Mouse (Mus musculus) spleen, postnatal 0 days (tissue): Measurements from ENCODE around the gene Smok3a. TPM values are rescaled to one million over a fixed set of nuclear protein-coding genes. Genes with fewer than 3 reads are reported as not detected.

ENCODE experiments used
- polyA plus RNA-seq: library from polyadenylated mRNA; unstranded; fragments of >200 nt; fragmentation: Nextera tagmentation; extraction: Ambion mirVana; gene quantifications from 2 replicates; pipeline ENCODE4 v1.2.1, GENCODE M21; 2015

Smok3a gene
- polyA plus RNA-seq: not detected in 2 replicates

DNA sequence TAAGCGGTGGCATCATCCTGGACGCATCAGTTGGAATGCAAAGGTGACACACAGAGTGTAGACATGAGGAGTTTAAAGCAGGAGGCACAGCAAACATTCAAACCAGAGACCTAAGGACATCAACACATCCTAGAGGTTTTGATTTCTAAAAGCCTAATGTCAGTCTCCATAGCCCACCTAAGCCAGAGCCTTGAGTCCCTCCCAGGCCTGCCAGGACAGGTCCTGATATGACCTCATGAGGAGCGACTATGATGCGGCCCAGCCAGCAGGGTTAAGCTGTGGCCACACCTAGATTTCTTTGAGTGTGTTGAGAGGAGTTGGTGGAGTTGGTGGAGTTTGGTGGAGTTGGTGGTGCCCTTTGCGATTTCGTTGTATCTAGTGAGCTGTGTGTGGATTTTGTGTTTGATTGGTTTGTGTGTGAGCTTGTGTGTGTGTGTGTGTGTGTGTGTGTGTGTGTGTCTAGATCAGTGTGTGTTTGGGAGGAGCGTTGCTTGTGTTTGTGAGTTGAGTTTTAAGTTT is at the start of gene Smok3a, which contains the start of gene Smok3b:
Gene Smok3a (plus strand): TSS at position 301 of the 519 bp plus-strand sequence.
Gene Smok3b (plus strand): TSS at position 469 of the 519 bp plus-strand sequence.

DNA sequence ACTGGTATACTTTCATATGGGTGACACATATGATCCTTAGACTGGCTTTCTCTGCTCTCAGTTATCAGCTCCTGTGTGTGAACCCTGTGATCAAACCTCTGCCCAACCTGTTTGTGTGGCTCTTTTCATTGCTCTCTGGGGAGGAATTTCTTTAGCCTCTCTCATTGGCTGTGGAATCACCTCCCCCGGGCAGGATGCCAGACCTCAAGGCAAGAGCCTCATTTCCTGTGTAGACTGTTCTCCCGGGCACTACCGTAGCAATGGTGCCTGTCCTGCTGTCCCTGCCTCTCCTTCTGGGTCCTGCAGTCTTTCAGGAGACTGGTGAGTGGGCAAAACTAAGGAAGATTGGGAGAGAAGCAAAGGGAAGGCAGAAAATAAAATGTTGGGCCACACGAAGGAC is 39.8 kb upstream of the Smok3a start, which contains the start of gene Azgp1:
Gene Azgp1 (plus strand): TSS at position 221 of the 400 bp plus-strand sequence.

DNA sequence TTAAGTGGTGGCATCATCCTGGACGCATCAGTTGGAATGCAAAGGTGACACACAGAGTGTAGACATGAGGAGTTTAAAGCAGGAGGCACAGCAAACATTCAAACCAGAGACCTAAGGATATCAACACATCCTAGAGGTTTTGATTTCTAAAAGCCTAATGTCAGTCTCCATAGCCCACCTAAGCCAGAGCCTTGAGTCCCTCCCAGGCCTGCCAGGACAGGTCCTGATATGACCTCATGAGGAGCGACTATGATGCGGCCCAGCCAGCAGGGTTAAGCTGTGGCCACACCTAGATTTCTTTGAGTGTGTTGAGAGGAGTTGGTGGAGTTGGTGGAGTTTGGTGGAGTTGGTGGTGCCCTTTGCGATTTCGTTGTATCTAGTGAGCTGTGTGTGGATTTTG is 31.8 kb downstream of the Smok3a start, which contains the start of gene Smok3c:
Gene Smok3c (plus strand): TSS at position 301 of the 400 bp plus-strand sequence.

Other genes with a start within 250 kb of the Smok3a start
- gene Ppp1r35, start 242.4 kb upstream of the Smok3a start, polyA plus RNA-seq: 28.5 and 28.7 TPM in 2 replicates
- gene Mepce, start 233.6 kb upstream of the Smok3a start, polyA plus RNA-seq: 8.4 and 9.4 TPM in 2 replicates
- gene Zcwpw1, start 233.5 kb upstream of the Smok3a start, polyA plus RNA-seq: 5.6 and 7.4 TPM in 2 replicates
- 16.8 and 27.1 TPM in 2 replicates for gene Pilra, start 185.0 kb upstream of the Smok3a start, polyA plus RNA-seq
- gene Pilrb1, start 163.2 kb upstream of the Smok3a start, polyA plus RNA-seq: 17.8 and 27.4 TPM in 2 replicates
- 25.5 and 39.0 TPM in 2 replicates for gene Pilrb2, start 149.4 kb upstream of the Smok3a start, polyA plus RNA-seq
- gene Cyp3a13, start 99.6 kb upstream of the Smok3a start, polyA plus RNA-seq: 0.18 and 0.27 TPM in 2 replicates
- gene Gjc3, start 58.2 kb upstream of the Smok3a start, polyA plus RNA-seq: 0.04 TPM in 1 of 2 replicates, not detected in the other
- 0.46 TPM in 1 of 2 replicates, not detected in the other for gene Azgp1, start 39.7 kb upstream of the Smok3a start, polyA plus RNA-seq
- gene Smok3b, start 168 bp downstream of the Smok3a start, polyA plus RNA-seq: not detected in 2 replicates
- not detected in 2 replicates for gene Smok3c, start 31.9 kb downstream of the Smok3a start, polyA plus RNA-seq
- 4.9 and 5.4 TPM in 2 replicates for gene Zkscan1, start 63.8 kb downstream of the Smok3a start, polyA plus RNA-seq
- gene Zscan21, start 95.6 kb downstream of the Smok3a start, polyA plus RNA-seq: 14.2 and 17.9 TPM in 2 replicates
- gene Zfp113, start 134.5 kb downstream of the Smok3a start, polyA plus RNA-seq: 6.2 and 7.3 TPM in 2 replicates
- 124 and 131 TPM in 2 replicates for gene Cops6, start 139.8 kb downstream of the Smok3a start, polyA plus RNA-seq
- 9.1 and 9.7 TPM in 2 replicates for gene Ap4m1, start 150.7 kb downstream of the Smok3a start, polyA plus RNA-seq
- gene Mcm7, start 151.2 kb downstream of the Smok3a start, polyA plus RNA-seq: 197 and 222 TPM in 2 replicates
- 35.1 and 35.4 TPM in 2 replicates for gene Taf6, start 166.2 kb downstream of the Smok3a start, polyA plus RNA-seq
- 20.0 and 20.2 TPM in 2 replicates for gene Cnpy4, start 166.2 kb downstream of the Smok3a start, polyA plus RNA-seq
- gene Mblac1, start 173.1 kb downstream of the Smok3a start, polyA plus RNA-seq: 6.0 and 7.3 TPM in 2 replicates
- gene Nxpe5, start 204.6 kb downstream of the Smok3a start, polyA plus RNA-seq: 1.1 and 1.6 TPM in 2 replicates
- gene Lamtor4, start 234.2 kb downstream of the Smok3a start, polyA plus RNA-seq: 59.8 and 75.8 TPM in 2 replicates
- gene BC037034, start 242.8 kb downstream of the Smok3a start, polyA plus RNA-seq: 8.0 and 8.6 TPM in 2 replicates